Mouse (Mus musculus): Measurements from ENCODE around the gene Olfr1417.

GRCm38 (mm10) chr19:11810856-11811255 is 28.2 kb downstream of the Olfr1417 start:
- TF ChIP-seq CTCF (IDR thresholded peaks at IDR 0.05; ENCODE audit: borderline replicate concordance, control insufficient read depth, extremely low read depth, insufficient read depth, low read length, poor library complexity) (no peak), POLR2A (IDR thresholded peaks at IDR 0.05; ENCODE audit: control insufficient read depth, extremely low read depth, insufficient read depth, low read length, poor library complexity) (no peak)

All from thymus, adult 2 months (tissue).